Mouse (Mus musculus): ENCODE results near the gene Tspan32.

DNA sequence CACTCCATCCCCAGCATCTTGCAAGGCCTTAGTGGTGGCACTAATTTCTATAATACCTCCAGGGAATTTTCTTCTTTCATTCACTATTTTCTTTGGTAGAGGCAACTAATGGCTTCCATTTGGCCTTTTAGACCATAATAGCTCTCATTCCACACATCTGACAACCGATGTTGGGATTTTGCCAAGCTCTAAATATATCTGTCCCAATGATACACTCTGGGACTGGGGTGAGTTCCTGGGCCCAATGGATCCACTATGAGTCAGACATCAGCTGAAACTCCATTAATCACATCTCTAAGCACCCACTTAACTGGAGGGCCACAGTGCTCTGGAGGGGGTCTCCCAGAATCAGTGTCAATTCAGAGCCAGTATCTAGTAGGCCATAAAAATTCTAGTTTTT, 27.0 kb downstream of the Tspan32 start:
- no peak for TF ChIP-seq CTCF (IDR thresholded peaks at IDR 0.05; ENCODE audit: low read depth, low read length)
- TF ChIP-seq TAL1 (conservative IDR thresholded peaks at IDR 0.05; ENCODE audit: low read depth, low read length) = no peak
- TF ChIP-seq GATA1 (IDR thresholded peaks at IDR 0.05; ENCODE audit: borderline replicate concordance, low read length) = no peak
- no peak for TF ChIP-seq GATA2 (IDR thresholded peaks at IDR 0.05; ENCODE audit: borderline replicate concordance, low read depth, low read length)
